Mouse (Mus musculus): Measurements from ENCODE around the gene Gm5134.

Gm5134 gene

GRCm38 (mm10) chr10:75954381-75954811 is at the start of gene Gm5134:
Gene Gm5134 (plus strand): TSS chr10:75954514.
- no peak for DNase-seq (ENCODE audit: low read depth, low spot score)

GRCm38 (mm10) chr10:75906882-75907281 is 47.4 kb upstream of the Gm5134 start:
- no peak for DNase-seq (ENCODE audit: low read depth, low spot score)

GRCm38 (mm10) chr10:75910698-75911097 is 43.6 kb upstream of the Gm5134 start:
- DNase-seq (ENCODE audit: low read depth, low spot score) = no peak

GRCm38 (mm10) chr10:75913013-75913589 is 41.2 kb upstream of the Gm5134 start:
- no peak for DNase-seq (ENCODE audit: low read depth, low spot score)

GRCm38 (mm10) chr10:75915557-75915956 is 38.8 kb upstream of the Gm5134 start:
- DNase-seq (ENCODE audit: low read depth, low spot score) = no peak

- no peak for DNase-seq (ENCODE audit: low read depth, low spot score)
These were observed 37.5 kb upstream of the Gm5134 start for GRCm38 (mm10) chr10:75916840-75917239.

GRCm38 (mm10) chr10:75919026-75919425 is 35.3 kb upstream of the Gm5134 start:
- no peak for DNase-seq (ENCODE audit: low read depth, low spot score)

GRCm38 (mm10) chr10:75921026-75921725 is 33.1 kb upstream of the Gm5134 start, which contains the start of gene Smarcb1:
Gene Smarcb1 (minus strand): TSS chr10:75921617.
- no peak for DNase-seq (ENCODE audit: low read depth, low spot score)

- no peak for DNase-seq (ENCODE audit: low read depth, low spot score)
These were observed 32.4 kb upstream of the Gm5134 start for GRCm38 (mm10) chr10:75921726-75922560.

- no peak for DNase-seq (ENCODE audit: low read depth, low spot score)
These were observed 30.0 kb upstream of the Gm5134 start for GRCm38 (mm10) chr10:75924324-75924723.

GRCm38 (mm10) chr10:75926396-75926795 is 27.9 kb upstream of the Gm5134 start:
- DNase-seq (ENCODE audit: low read depth, low spot score) = no peak

- DNase-seq (ENCODE audit: low read depth, low spot score) = no peak
These were observed 24.0 kb upstream of the Gm5134 start for GRCm38 (mm10) chr10:75930304-75930703.

- no peak for DNase-seq (ENCODE audit: low read depth, low spot score)
These were observed 23.0 kb upstream of the Gm5134 start for GRCm38 (mm10) chr10:75931311-75931710.

- no peak for DNase-seq (ENCODE audit: low read depth, low spot score)
These were observed 22.1 kb upstream of the Gm5134 start for GRCm38 (mm10) chr10:75932081-75932678.

- no peak for DNase-seq (ENCODE audit: low read depth, low spot score)
These were observed 21.4 kb upstream of the Gm5134 start, which contains the start of gene Chchd10 for GRCm38 (mm10) chr10:75932891-75933290. Gene Chchd10 (plus strand): TSS chr10:75933130.

- DNase-seq (ENCODE audit: low read depth, low spot score) = no peak
These were observed 19.3 kb upstream of the Gm5134 start for GRCm38 (mm10) chr10:75934991-75935390.

GRCm38 (mm10) chr10:75935680-75936541 is 18.4 kb upstream of the Gm5134 start, which contains the start of gene Mmp11:
Gene Mmp11 (minus strand): TSS chr10:75936496.
- DNase-seq (ENCODE audit: low read depth, low spot score) = peak; percentile 86

GRCm38 (mm10) chr10:75936909-75937667 is 17.2 kb upstream of the Gm5134 start:
- DNase-seq (ENCODE audit: low read depth, low spot score) = no peak

- no peak for DNase-seq (ENCODE audit: low read depth, low spot score)
These were observed 16.3 kb upstream of the Gm5134 start for GRCm38 (mm10) chr10:75937851-75938643.
